Mouse (Mus musculus) forebrain, embryonic 10.5 days (tissue): ENCODE measurements around the gene Lingo1. TPM values are rescaled to one million over a fixed set of nuclear protein-coding genes. Genes with fewer than 3 reads are reported as not detected.

Experiments
- DNase-seq: peaks from one replicate; pipeline ENCODE4 v3.0.0-alpha.2; 2017; ENCODE audit warnings: low spot score; ENCODE audit errors: extremely low spot score
- H3K27ac ChIP-seq: fragments of 300-500 bp; sonication (generic); 2 replicates; pipeline ENCODE4 v1.5.1; 2016; ENCODE audit warnings: mild to moderate bottlenecking
- H3K27me3 ChIP-seq: fragments of 300-500 bp; sonication (generic); 2 replicates; pipeline ENCODE4 v1.6.1; 2016; ENCODE audit warnings: mild to moderate bottlenecking; ENCODE audit not compliant: poor library complexity, severe bottlenecking
- H3K36me3 ChIP-seq: fragments of 300-500 bp; sonication (generic); replicated peaks from 2 replicates; pipeline ENCODE4 v1.6.1; 2016; ENCODE audit warnings: mild to moderate bottlenecking, moderate library complexity
- H3K4me1 ChIP-seq: fragments of 300-500 bp; sonication (generic); 2 replicates; pipeline ENCODE4 v1.6.1; 2016
- H3K4me3 ChIP-seq: fragments of 300-500 bp; sonication (generic); 2 replicates; pipeline ENCODE4 v1.5.1; 2016; ENCODE audit warnings: mild to moderate bottlenecking, moderate library complexity
- H3K9me3 ChIP-seq: fragments of 300-500 bp; sonication (generic); 2 replicates; pipeline ENCODE4 v1.6.1; 2016; ENCODE audit warnings: mild to moderate bottlenecking, moderate library complexity
- WGBS: fragments of 180-500 bp; shearing (Covaris S2); methylation state at CpG from one replicate; pipeline ENCODE4 v1.1.7; 2016; 5-methylcytosine and 5-hydroxymethylcytosine counted together
- polyA plus RNA-seq: library from polyadenylated mRNA; unstranded; fragments of >200 nt; fragmentation: Nextera tagmentation; extraction: Ambion mirVana; gene quantifications from 2 replicates; pipeline ENCODE4 v1.2.1, GENCODE M21; 2016

Gene Lingo1
- polyA plus RNA-seq, 1 experiment from 2014 or later: 0.74 TPM

DNA sequence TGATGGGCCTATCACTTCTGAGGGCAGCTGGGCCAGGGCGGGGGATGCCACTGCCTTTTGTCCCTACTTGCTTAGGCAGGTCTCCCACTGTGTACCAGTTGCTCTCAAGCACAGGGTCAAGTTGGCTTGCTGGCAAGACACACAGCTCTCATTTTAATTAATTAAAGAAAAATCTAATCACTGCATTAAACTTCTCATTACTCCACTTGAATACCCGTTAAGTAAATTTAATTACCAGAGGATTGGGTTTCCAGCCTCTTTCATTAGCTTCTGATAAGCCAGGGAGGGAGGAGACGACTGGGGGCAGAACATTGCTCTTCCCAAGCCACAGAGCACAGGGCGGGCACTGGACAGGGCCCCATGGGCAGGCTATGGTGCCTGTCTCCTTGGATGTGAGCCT is 113.4 kb downstream of the Lingo1 start:
- Histone ChIP-seq H3K9me3 (peaks cover 3% of the 10 kb centered on the region; the same call in 1 of the 2 replicates), H3K4me3 (no peak overlapping the region), H3K27me3 (peaks cover 47% of the 10 kb centered on the region), H3K36me3 (no peaks in the 10 kb centered on the region), H3K27ac (no peak overlapping the region), H3K4me1 (peaks cover 29% of the 10 kb centered on the region)
- WGBS: 39% methylated on average over 4 of the region's 4 CpGs
- DNase-seq: no peak

DNA sequence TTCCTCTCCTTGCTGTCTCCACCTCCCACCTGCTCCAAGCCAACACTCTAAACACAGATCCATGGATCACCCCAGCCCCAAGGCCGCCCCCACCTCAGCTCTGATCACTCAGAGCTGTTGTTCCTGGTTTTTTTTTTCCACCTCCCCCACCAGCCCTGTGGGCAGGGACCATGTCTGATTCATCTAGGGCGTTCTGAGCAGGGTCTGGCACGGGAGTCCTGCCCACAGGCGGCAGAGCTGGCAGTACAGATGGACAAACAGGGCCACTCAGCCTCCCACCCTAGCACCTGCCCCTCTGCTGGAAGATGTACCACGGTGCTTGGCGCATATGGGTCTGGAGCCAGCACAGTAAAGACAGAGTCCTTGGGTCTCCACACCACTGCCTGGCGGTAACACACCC is 114.3 kb downstream of the Lingo1 start:
- DNase-seq: no peak
- peaks cover 24% of the 10 kb centered on the region for H3K4me1 ChIP-seq
- H3K4me3 ChIP-seq: no peak overlapping the region
- peaks cover 47% of the 10 kb centered on the region for H3K27me3 ChIP-seq
- H3K9me3 ChIP-seq: peaks cover 3% of the 10 kb centered on the region; the same call in 1 of the 2 replicates
- H3K27ac ChIP-seq: no peak overlapping the region
- WGBS: 85% methylated on average over 7 of the region's 7 CpGs
- H3K36me3 ChIP-seq: no peaks in the 10 kb centered on the region

DNA sequence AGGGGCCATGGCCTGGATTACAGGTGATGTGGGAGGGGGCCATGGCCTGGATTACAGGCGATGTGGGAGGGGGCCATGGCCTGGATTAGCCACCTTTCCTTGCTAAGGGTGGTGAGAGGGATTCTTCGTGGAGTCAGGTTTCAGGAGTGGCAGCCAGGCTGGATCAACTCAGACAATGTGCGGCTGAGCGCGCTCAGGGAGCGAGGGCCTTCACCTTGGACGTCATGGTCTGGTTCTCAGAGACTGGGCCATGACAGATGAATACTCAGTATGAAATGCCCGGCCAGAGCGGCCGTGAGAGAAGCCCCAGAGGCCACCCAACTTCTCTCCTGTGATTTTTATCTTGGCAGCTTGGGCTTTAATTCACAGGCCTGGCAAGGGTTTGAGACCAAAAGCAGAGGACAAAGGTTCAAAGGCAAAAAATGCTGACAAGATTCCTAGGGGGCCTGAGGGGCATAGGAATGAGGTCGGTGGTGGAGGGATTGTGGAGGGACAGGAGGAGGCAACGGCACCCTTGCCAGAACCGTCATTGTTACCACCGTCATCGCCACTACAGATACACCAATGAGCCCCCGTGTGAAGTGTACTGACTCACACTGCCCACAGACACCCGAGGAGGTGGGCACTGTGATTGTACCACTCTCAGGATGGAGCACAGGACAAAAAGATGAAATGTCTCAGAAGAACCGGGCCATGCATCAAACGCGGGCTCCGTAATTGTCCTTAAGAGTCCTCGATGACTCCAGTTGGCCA is 117.2 kb downstream of the Lingo1 start:
- Histone ChIP-seq H3K27me3 (peaks cover 22% of the 10 kb centered on the region), H3K4me3 (no peak overlapping the region), H3K9me3 (peaks cover 3% of the 10 kb centered on the region; the same call in 1 of the 2 replicates), H3K4me1 (peaks cover 14% of the 10 kb centered on the region), H3K36me3 (no peaks in the 10 kb centered on the region), H3K27ac (no peak overlapping the region)
- 90% methylated on average over 22 of the region's 22 CpGs for WGBS
- DNase-seq: no peak

DNA sequence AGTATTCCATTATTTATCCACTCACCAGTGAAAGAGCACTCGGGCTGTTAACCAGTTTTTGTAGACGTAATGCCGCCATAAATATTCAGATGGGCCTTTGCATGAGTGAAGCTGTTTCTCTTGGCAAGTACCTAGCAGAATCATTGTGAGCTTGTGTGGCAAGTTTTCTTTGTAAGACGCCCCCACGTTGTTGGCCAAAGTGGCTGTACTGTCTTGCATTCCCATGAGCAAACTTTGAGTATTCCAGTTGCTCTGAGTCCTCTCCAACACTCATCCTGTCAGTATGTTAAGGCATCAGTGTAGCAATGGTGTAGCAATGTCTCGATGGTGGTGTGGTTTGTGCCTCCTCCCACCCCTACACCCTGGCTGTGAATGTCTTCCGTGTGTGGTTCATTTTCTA is 120.6 kb downstream of the Lingo1 start:
- WGBS: 93% methylated on average over 7 of the region's 7 CpGs
- no peaks in the 10 kb centered on the region for H3K27me3 ChIP-seq
- DNase-seq: no peak

DNA sequence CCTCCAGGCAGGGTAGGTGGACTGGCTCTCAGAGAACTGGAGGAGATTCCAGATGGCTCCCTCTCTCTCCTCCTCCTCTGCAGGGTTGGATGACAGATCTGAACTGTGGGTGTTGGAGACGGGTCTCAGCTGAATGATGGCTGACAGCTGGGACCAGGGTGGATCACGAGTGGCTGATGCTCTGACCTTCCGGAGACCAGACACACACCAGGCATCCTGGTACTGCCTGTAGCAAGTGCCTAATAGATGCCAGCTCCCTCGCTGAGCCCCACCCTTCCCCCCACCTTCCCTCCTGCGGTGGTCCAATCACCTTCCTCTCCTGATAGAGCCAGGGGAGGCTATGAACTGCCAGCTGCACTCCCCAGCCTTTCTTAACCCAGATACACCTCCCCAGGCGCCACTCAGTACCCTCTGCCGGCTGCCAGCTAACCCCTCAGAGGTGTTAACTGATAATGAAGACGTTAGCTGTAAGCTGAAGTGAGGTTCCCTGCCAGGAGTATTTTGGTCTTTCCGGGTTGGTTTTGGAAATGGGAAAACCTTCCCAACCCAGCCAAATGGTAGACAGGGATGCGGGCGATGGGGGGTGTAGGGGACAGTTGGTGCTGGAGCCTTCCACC is 126.6 kb downstream of the Lingo1 start:
- no peak overlapping the region for H3K27ac ChIP-seq
- no peak for DNase-seq
- H3K36me3 ChIP-seq: no peaks in the 10 kb centered on the region
- H3K4me1 ChIP-seq: no peaks in the 10 kb centered on the region
- H3K4me3 ChIP-seq: no peak overlapping the region
- WGBS: 61% methylated on average over 11 of the region's 11 CpGs
- no peaks in the 10 kb centered on the region for H3K27me3 ChIP-seq
- H3K9me3 ChIP-seq: no peaks in the 10 kb centered on the region

More for the DNA sequence above, 120.6 kb downstream of the Lingo1 start:
- Histone ChIP-seq H3K27ac (no peak overlapping the region), H3K9me3 (peaks cover 3% of the 10 kb centered on the region; the same call in 1 of the 2 replicates), H3K36me3 (no peaks in the 10 kb centered on the region), H3K4me1 (no peaks in the 10 kb centered on the region), H3K4me3 (no peak overlapping the region)

DNA sequence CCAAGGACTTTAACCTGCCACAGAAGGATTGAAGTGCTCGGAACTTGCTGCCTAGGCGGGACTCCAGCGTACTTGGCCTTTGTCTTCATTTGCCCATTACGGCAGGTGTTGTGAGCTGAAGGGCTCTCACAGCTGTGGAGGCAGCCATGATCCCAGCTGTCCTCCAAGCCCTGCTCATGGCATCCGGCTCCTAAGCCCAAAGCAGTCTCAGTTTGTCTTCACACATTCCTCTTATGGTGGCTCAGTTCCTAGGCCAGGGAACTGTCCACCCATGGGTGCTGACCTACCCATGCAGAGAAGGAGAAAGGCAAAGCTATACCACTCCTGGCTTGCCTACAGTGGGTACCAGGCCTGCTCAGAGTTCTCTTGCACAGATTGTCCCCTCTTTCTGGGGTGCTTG is 132.1 kb downstream of the Lingo1 start:
- Histone ChIP-seq H3K9me3 (no peaks in the 10 kb centered on the region), H3K4me3 (no peak overlapping the region), H3K36me3 (no peaks in the 10 kb centered on the region), H3K27me3 (no peaks in the 10 kb centered on the region), H3K4me1 (peaks cover 5% of the 10 kb centered on the region; the same call in 1 of the 2 replicates), H3K27ac (no peak overlapping the region)
- DNase-seq: no peak
- 87% methylated on average over 5 of the region's 5 CpGs for WGBS

DNA sequence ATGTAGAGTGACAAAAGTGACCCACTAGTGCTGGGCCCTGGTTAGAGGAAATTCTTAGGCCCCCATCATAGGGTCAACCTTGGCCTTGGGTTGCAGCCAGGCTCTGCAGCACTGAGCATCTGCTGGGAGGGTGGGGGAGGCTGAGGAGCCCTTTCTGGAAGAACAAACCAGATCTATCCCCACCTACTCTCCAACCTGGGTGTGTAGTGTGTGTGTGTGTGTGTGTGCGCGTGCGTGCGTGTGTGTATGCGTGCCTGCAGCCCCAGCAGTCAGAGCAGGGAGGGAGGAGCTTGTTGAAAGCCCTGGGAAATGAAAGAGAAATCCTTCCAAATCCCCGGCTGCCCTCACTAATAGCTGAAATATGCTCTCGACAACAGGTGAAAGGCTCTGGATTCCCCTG is 133.3 kb downstream of the Lingo1 start:
- no peak for DNase-seq
- H3K4me3 ChIP-seq: no peak overlapping the region
- H3K36me3 ChIP-seq: no peaks in the 10 kb centered on the region
- H3K4me1 ChIP-seq: peaks cover 5% of the 10 kb centered on the region; the same call in 1 of the 2 replicates
- no peaks in the 10 kb centered on the region for H3K27me3 ChIP-seq
- H3K27ac ChIP-seq: no peak overlapping the region
- no peaks in the 10 kb centered on the region for H3K9me3 ChIP-seq
- 82% methylated on average over 7 of the region's 7 CpGs for WGBS

DNA sequence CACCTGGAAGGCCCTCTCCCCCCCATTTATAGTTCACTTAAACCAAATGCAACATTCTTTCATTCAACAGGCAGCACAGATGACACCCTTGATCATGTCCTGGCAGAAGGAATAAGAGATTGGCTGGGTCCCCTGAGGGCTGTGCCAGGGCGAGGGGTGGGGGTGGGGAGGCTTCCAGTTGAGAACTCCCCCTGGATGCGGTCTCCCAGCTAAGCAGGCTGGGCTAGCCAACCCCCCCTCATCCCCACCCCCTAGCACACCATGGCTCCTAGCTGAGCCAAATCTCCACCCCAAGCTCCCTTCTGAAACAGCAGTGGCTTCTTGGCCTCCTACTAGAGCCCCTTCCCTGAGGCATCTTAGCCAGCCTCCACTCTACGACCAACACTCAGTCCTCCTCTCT is 133.9 kb downstream of the Lingo1 start:
- no peaks in the 10 kb centered on the region for H3K27me3 ChIP-seq
- WGBS: 75% methylated on average over 3 of the region's 3 CpGs
- H3K4me3 ChIP-seq: no peak overlapping the region
- H3K9me3 ChIP-seq: no peaks in the 10 kb centered on the region
- H3K27ac ChIP-seq: no peak overlapping the region
- H3K4me1 ChIP-seq: peaks cover 6% of the 10 kb centered on the region
- no peaks in the 10 kb centered on the region for H3K36me3 ChIP-seq
- no peak for DNase-seq

DNA sequence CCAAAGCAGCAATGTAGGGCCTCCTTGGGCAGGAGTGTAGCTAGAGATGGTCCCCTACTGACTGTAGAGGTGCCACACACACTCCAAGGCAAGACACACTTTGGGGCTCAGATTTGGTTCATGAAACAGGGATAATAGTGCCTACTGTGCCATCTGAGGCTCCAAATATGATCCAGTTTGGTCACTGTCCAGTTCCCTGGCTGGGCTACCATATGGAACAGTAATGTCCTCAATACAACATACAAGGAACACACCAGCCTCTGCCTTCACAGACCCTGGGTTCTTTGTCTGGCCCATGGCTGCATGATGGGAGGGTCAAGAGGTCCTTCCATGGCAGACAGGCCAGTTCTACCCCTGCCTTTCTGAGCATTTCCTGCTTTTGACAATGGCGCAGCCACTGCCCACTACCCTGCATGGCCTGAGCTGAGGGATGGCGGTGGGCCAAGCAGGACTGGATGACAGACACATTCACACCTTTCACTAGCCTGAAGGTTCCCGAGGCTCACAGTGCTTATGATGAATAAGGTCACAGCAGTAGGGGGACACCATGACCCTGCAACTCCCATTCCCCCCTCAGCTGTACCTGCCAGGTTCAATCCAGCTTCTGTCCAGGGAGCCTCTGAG is 134.9 kb downstream of the Lingo1 start:
- Histone ChIP-seq H3K27ac (no peak overlapping the region), H3K4me1 (peaks cover 15% of the 10 kb centered on the region), H3K4me3 (no peak overlapping the region), H3K9me3 (no peaks in the 10 kb centered on the region), H3K27me3 (no peaks in the 10 kb centered on the region; the same call in 1 of the 2 replicates), H3K36me3 (no peaks in the 10 kb centered on the region)
- WGBS: 80% methylated on average over 3 of the region's 3 CpGs
- no peak for DNase-seq

DNA sequence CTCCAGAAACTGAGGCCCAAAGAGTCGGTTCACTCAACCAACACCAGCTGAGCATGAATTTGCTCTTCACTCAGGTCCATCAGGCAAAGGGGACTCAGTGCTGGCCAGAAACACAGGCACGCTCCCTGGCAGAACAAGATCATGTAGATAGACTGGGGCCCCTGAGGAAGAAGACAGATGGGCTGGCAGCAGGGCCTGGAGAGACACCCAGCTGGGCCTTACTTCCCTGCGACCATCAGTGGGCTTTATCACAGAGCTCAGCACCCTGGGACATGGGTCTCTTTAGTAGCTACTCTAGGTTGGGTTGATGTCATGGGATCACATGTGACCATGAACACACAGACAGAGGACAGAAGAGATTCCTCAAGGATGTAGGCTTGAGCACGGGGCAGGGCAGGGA is 137.7 kb downstream of the Lingo1 start:
- Histone ChIP-seq H3K4me3 (no peak overlapping the region), H3K9me3 (no peaks in the 10 kb centered on the region), H3K27ac (no peak overlapping the region), H3K27me3 (peaks cover 8% of the 10 kb centered on the region; the same call in 1 of the 2 replicates), H3K36me3 (no peaks in the 10 kb centered on the region), H3K4me1 (peaks cover 29% of the 10 kb centered on the region)
- WGBS: 82% methylated on average over 4 of the region's 4 CpGs
- no peak for DNase-seq

DNA sequence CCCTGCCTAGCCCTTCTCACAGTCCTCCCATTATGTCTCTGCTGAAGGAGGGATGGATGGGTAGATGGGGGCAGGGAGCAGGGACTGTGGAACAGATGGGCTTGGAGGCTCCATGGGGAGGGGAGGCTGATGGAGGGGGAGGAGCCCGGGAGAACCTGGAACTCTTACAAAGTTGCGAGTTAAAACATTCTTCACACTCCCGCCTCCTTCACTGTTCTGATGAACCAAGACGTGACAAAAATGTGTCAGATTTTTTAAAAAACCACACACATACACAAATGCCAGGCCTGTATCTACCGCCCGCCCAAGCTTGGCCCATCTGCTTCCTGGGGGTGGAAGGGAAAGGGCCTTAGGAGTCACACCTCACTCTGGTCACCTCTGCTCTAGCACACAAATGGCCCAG is 138.3 kb downstream of the Lingo1 start:
- 91% methylated on average over 6 of the region's 6 CpGs for WGBS
- Histone ChIP-seq H3K4me1 (peaks cover 29% of the 10 kb centered on the region), H3K27ac (no peak overlapping the region), H3K4me3 (no peak overlapping the region), H3K9me3 (no peaks in the 10 kb centered on the region), H3K36me3 (no peaks in the 10 kb centered on the region), H3K27me3 (peaks cover 9% of the 10 kb centered on the region; the same call in 1 of the 2 replicates)
- no peak for DNase-seq

DNA sequence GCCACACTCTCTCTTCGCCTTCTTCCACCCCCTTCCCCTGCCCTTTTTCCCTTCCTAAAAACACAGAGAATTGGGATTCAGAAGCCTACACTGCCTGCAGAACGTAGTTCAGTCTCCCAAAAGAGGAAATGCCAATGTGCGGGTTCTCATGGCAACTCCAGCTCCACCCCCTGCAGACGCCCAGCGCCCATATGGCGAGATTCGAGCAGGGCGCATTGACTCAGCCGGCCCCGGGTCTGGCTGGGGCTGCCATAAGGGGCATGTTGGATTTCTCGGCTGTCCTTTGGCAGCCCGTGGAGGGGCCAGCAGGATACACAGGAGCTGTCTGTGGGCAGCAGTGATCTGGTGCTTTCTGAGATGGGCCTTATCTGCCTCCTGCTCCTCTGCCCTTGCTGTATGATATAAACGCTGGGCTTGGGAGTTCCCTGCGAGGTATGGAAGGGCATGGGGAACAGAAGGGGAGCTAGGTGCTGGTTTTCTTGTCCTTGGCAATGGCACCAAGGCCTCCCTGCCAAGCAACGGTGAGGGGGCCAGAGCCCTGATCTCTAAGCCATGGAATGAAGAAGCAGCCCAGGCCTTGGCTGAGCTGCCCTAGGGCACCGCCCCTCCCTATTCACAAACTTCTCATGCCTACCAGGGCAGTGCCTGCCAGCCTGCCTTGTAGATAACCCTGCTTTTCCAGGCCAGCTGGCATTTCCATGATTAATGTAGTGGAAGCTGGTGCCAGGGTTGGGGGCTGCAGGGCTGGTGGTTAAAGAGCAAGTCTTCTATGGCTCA is 139.3 kb downstream of the Lingo1 start:
- Histone ChIP-seq H3K27me3 (peaks cover 9% of the 10 kb centered on the region; the same call in 1 of the 2 replicates), H3K27ac (0 out of 2 replicates have a peak overlapping the region, but pooled peaks have one; percentile 30), H3K36me3 (no peaks in the 10 kb centered on the region), H3K4me3 (no peak overlapping the region), H3K4me1 (peaks cover 29% of the 10 kb centered on the region), H3K9me3 (no peaks in the 10 kb centered on the region)
- no peak for DNase-seq
- WGBS: 76% methylated on average over 16 of the region's 16 CpGs
